Mouse (Mus musculus) frontal cortex, postnatal 14 days (tissue): ENCODE measurements around the gene Myo1b.
"Not testable (repeated sequence)": the region's sequence is repeated elsewhere in the genome, so short reads cannot be mapped to it uniquely, and the experiment has no call there.

ENCODE experiments used
- DNase-seq, 2 experiments: peaks; one replicate each; pipeline ENCODE4 v3.0.0; 2022; ENCODE audit warnings: low spot score in 2 of 2

Myo1b gene

DNA sequence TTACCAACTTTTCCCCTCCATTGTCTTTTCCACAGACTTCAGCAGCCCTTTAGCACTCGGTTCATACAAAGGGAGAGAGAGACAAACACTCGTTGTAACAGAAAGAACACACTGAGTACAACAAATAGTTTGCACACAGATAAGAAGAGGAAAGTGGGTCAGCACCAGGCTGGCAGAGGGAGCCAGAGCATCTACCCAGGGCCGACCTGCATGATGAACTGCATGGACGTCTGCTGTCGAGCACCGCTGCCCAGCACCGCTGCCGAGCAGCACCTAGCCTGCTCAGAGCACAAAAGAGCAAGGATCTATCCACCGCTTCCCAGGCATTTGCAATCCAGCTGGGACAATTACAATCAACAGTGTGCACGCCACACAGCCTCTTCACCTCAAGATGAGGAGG, 19.9 kb downstream of the Myo1b start:
- no peak for DNase-seq

DNA sequence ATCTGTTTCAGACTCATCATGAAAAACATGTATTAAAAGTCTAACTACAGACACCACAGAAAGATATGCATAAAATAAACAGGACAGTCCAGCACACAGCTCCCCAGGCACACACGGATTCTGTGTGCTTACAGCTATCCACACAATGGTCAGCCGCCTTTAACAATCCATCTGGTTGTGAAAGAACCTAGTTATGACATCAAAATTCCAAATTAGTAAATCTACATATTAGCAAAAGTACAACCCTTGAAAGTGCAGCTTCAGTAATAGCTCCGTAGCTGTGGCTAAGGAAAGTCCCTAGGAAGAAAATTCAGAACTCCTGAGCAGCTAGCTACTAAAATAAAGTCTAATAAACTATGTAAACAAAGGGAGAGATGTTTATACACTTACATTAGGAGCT, 21.1 kb downstream of the Myo1b start:
- no peak for DNase-seq

- DNase-seq, result no peak
Measured at GRCm38 (mm10) chr1:51893521-51894355, 22.1 kb downstream of the Myo1b start.

DNA sequence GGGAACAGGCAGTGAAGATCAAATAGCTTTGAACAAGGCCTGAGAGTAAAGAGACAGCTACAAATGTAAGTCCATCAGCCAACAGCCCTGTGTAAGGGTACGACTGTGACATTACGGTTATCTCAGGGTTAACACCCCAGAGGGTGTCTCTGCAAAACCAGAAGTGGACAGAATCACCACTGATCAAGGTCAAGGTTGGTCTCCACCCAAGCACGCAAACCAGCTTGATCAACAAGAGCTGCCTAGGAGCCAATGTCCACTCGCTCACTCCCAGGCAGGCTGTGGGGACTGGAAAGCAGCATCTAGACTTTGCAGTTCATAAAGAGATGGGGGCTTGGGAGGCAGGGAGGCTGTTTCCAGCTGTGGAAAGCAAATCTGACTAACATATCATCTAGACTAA, 23.9 kb downstream of the Myo1b start:
- no peak for DNase-seq

- no peak for DNase-seq
Measured at GRCm38 (mm10) chr1:51888046-51888813, 27.6 kb downstream of the Myo1b start.

DNA sequence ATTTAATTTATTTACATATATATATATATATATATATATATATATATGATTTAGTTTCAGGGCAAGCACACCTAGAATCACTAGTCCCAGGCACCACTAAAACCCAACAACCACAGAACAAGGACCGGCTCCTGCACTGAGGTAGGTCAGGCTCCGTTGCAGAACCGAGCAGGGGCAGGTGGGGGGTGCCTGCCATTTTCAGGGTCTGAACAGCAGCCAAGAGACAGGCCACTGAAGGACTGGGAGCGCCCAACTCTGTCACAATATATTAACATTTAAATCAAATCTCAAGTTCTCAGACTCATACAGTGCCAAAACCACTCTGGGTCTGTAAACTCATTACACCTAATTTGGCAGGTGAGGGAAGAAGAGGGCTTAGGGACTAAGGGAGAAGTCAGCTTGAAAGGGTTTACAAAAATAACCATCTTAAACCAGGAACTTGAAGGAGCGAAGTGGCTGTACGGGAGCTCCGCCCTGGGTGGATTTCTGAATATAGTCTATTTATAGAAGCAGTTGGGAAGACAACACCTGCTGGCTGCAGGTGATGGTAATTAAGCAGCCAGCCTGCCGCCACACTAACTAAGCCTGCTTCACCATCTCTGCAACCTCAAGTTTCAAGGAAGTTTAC, 30.4 kb downstream of the Myo1b start:
- DNase-seq, result no peak

GRCm38 (mm10) chr1:51883211-51883610, 32.7 kb downstream of the Myo1b start:
- DNase-seq, result no peak

GRCm38 (mm10) chr1:51882752-51883151, 33.1 kb downstream of the Myo1b start:
- DNase-seq, result no peak

DNA sequence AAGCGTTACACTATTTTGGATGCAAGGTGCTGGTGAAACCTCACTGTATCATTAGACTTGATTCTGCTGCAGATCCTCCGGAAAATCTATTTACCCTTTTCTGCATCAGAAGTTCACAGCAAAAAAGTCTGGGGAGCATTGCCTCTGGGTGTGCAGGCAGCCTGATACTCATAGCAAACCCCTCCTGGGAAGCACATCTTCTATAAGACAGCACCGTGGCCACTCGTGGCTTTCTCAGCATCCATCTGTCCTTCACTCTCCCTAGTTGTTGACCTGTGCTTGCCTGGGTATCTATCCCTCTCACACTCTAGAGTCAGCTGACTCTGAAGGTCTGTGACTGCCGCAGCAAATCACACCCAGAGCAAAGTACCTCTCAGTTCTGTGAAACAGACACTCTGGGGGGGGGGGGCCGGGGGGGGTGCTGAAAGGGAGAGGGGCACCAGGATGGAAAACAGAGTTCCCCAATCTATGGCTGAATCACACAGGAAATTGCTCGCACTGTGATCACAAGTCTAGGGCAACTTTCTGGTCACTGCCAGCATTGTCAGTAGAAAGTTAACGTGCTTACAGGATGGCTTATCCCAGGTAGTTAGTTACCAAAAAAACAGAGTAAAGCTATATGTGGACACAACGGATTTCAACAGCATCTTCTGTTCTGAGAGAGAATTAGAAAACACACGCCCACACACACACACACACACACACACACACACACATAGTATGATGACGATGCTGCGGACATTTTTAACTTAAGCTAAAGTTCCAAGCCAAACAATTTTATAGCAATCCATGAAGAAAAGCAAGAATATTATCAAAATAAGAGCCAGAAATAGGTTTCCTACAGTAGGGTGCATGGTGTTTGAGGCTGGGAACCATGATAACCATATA, 35.7 kb downstream of the Myo1b start:
- no peak for DNase-seq

- DNase-seq, result no peak
Measured at GRCm38 (mm10) chr1:51879333-51879770, 36.5 kb downstream of the Myo1b start.

- no peak for DNase-seq
Measured at GRCm38 (mm10) chr1:51875462-51876225, 40.2 kb downstream of the Myo1b start.

DNA sequence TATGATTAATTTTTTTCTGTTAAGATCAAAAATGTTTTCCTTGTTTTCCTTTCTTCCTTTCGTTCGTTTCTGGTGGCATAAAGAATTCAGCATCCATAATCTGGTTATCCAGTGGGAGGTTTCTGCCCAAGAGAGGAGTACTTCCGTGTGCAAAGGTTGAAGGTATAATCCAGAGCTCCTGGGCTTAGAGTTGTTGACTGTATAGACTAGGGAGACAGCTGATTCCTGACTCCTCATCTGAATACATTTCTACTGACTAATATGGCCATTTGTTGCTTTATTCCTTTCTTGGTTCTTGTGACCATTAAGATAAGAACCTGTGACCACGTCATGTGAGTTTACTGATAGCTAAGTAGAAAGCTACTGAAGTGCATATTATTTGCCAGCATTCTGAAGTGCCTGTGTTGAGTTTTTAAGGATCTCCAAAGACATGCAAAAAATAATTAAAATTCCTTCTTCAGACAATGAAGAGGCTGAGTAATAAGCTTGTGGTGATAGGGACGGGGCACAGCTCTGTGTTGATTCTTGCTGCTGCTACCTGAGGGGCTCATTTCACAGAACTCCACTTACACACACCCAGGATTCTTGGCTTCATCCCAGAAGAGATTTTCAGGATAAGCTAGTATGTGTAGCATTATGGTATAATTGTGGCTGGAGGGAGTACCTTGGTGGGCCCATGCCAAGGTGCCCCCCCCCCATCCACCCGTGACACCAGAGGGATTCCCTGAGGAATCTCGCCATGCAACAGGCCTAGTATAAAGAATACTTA, 43.2 kb downstream of the Myo1b start:
- DNase-seq, result no peak

GRCm38 (mm10) chr1:51871234-51871633, 44.6 kb downstream of the Myo1b start:
- not testable (repeated sequence) for DNase-seq

DNA sequence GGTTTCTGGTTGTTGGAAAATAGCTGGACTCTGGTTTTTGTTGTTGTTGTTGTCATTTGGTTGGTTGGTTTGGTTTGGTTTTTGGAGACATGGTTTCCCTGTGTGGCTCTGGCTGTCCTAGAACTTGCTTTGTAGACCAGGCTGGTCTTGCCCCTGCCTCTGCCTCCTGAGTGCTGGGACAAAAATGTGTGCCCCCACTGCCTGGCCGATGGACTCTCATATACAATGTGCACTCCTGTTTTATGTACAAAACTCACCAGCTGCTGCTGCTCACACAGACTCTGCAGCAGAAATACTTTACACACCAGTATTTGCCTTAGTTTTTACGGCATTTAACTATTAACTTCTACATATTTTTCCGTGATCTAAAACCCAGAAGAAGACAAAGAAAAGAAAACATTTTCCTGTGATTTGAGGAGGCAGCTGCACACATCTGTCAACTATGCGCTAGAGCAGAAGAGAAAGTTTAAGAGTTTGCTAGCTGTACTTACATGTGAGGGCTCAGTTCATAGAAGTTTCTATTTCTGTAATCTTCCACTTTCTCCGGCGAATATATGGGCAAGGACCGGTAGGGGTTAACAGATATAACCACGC, 52.9 kb downstream of the Myo1b start:
- DNase-seq, result no peak

- no peak for DNase-seq
Measured at GRCm38 (mm10) chr1:51860837-51861236, 55.0 kb downstream of the Myo1b start.

- no peak for DNase-seq
Measured at GRCm38 (mm10) chr1:51856946-51857345, 58.9 kb downstream of the Myo1b start.

- DNase-seq, result no peak
Measured at GRCm38 (mm10) chr1:51856245-51856915, 59.5 kb downstream of the Myo1b start.

DNA sequence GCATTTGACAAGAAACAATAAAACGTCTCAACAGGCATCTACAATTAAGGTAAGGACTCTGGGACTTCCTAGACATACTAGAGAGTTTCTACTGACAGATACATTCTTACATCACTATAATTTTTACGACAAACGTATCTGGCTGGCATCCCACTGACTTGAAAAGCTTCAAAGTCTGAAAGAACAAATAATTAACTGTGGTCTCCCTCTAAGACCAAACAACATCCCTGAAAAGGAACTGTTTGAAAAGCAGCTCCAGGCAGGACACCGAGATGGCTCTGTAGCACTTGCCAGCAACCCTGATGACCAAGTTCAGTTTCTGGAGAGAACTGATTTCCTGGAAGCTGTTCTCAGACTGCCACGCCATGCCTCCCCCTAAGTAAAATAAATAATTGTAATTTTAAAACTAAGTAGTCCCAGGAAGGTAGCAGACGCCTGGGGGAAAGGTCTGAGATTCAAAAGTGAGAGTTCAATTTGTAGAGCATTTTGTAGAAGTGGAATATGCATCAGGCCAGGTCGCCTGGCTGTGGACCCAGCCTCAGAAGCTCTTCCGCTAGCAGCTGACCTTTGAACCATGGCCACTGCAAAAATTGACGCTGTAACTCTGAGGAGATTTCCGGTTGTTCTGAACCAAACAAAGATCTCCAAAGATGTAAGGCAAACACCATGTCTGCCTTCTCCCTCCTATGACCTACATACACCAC, 60.2 kb downstream of the Myo1b start:
- no peak for DNase-seq
